Mouse (Mus musculus): ENCODE data around the gene Apoa1.
A peak's percentile ranks its signal among the peaks of the same experiment; 100 is the strongest.

Gene Apoa1

DNA sequence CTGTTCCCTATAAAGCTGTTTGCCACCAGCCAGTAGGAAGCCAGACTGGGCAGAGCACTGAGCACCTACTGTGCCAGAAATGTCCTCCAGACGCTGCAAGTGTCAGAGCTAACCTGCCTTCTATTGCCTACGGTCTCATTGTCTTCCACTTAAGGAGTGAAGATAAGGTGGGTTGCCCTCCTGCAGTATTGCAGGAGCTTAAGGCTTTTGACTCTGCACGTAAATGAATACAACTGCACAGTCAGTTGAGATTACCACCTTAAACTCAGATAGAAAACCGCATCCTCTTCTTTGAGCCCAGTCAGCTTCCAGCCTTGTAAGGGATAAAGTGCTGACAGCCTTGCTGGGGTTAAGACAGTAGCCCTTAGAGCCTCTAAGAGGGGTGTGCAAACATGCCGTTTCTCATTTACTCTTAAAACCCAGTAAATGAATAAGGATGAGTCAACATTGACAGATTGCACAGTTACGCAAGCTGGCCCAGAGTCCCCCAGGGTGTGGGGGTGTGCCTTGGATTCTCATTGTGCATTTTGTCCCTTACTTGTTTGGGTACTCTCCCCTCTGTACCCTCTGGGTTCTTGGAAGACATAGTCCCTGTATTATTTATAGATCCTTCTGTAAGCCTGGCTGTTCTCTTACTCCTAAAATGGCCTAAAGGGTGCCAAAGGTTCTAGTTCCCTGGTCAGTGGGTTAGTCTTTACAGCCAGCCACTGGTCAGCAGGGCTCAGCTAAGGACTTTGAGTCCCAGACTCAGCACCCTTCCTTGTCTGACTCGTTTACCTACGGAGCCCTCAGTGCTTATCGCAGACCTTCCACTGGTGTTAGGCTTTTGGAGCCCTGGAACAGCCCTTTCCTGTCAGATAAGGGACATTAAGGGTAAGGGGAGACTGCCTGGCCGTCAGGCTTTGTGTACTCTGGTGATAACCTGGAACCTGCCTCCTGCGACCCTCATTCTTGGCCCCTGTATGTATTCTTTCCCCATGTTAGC is 12.8 kb upstream of the Apoa1 start:
- no peak for DNase-seq (ENCODE audit: low spot score in 2 of 2)

DNA sequence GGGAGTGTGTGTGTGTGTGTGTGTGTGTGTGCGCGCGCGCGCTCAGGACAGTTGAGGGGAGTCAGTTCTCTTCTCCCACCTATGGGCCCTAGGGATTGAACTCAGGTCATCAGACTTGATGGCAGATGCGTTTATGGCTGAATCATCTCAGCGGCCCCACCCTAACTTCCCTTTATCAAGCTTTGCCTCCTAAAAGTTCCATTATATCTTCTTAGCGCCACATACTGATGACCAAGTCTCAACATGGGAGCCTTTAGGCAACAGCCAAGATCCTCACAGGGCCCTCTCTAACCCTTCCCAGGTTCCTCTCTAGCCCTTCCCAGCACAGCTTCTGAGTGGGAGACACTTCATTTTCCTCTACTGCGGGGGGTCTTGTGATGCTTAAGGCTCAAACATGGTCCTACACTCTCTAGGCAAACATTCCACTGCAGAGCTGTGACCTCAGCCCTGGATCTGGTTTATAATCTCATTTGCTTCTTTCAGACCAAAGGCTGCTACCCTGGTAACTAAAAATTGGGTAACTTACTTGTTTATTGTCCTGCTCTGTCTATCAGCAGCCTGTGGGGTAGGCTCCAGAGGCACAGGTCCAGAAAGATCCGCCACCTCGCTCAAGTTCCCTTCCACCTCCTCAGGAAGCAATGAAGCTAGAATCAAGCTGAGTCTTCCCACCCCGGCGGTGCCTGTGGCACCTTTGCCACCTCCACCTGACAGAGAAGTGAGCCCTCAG is 11.5 kb upstream of the Apoa1 start:
- DNase-seq (ENCODE audit: low spot score in 2 of 2) = no peak

DNA sequence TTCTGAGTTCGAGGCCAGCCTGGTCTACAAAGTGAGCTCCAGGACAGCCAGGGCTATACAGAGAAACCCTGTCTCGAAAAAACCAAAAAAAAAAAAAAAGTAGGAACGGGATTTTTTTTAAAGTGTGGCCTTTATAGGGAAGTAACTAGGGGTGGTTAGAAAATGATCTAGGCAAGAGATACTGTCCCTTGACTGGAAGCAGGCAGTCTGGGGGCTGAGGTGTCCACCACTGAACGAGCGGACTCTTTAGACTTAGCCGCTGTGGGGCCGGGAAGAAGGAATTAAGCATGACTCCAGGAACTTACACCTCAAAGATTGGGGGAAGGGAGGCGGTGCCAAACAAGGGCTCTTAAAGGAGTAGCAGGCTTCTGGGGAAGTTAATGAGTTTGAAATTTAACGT is 10.2 kb upstream of the Apoa1 start:
- no peak for DNase-seq (ENCODE audit: low spot score in 2 of 2)

DNA sequence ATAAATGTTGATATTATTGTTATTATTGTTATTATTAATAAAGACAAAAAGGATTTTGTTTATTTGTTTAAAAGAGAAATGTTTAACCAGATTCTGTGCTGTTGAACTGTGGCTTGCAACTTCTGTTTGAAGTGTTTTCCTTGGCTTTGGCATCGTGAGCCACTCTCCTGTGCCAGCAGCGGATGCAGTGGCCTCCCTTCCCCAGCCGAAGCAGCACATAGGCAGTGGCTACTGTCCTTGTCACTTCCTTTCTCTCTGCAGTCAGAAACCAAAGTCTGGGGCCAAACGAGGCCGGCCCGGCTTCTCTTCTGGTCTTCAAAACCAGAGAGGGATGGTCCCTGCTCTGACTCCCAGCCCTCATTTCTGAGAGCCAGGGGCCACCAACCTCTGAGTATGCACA is 5.3 kb upstream of the Apoa1 start:
- no peak for DNase-seq (ENCODE audit: low spot score in 2 of 2)

DNA sequence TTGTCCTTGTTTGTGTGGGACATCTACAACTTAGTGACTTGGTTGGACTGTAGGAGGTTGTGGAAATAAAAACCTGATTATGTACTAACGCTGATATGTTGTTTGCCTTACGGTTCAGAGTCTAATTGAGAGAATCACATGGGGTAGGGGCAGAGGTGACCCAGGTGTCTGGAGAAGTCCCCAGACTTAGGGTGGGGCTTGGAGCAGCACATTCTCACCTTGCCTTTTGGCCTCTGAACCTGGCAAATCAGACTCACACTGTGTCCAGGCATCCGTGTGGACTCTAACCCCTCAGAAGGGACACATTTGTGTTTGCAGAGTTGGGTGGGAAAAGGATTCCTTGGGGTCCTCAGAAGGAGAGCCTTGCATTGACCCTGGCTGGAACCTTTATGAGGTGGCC is 4.3 kb upstream of the Apoa1 start:
- no peak for DNase-seq (ENCODE audit: low spot score in 2 of 2)

DNA sequence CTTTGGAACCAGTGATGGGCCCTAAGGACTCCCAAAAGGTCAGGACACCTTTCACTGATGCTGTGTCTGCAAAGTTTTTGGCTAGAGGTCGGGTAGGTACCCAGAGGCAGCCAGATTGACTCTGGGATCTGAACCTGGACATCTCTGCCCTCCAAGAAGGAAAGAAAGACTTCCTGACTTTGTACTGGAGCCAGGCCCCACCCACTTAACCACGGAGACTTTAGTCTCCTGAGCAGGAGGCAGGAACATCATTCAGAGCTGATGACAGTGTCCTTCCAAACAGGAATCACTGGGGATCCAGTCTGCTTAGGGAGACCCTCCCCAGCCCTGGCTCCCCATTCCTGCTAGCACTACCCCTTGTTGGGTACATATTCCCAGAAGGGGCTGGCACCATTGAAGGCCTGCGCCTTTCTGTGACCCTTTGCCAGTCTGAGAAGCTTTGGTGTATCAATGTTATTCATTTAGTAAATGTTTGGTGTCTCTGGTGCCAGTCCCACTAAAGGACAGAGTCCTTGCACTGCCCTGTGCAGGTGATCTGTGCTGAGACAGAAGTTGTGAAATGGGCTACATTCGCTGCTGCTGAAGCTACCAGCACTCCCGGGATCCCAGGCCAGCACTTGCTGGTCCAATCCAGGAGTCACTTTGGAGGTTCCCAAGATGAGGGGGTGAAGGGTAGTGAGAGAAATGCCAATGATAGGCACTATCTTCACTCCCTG is 3.3 kb upstream of the Apoa1 start:
- DNase-seq (ENCODE audit: low spot score in 2 of 2) = no peak

DNA sequence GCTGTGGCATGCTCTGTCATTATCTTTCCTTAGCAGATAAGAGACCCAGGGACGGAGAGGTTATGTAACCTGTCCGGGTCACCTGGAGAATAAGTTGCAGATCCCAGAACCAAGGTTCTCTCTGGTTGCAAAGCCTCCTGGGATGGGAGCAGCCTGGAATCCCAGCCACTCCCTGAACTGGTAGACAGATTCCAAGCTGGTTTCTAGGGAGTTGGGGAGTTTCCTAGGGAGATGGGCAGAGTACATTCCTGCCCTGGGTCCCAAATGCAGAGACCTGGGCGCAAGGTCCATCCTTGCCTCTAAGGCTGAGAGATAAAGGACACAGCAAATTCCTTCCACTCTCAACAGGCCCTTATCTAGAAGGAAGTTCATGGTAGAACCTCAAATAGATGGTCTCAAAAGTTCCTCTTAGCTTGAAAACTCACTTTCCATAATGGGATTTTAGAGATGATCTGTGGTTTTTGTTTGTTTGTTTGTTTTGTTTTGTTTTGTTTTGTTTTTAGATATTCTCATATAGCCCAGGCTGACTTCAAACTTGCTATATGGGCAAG is 1.2 kb upstream of the Apoa1 start:
- no peak for DNase-seq (ENCODE audit: low spot score in 2 of 2)

DNA sequence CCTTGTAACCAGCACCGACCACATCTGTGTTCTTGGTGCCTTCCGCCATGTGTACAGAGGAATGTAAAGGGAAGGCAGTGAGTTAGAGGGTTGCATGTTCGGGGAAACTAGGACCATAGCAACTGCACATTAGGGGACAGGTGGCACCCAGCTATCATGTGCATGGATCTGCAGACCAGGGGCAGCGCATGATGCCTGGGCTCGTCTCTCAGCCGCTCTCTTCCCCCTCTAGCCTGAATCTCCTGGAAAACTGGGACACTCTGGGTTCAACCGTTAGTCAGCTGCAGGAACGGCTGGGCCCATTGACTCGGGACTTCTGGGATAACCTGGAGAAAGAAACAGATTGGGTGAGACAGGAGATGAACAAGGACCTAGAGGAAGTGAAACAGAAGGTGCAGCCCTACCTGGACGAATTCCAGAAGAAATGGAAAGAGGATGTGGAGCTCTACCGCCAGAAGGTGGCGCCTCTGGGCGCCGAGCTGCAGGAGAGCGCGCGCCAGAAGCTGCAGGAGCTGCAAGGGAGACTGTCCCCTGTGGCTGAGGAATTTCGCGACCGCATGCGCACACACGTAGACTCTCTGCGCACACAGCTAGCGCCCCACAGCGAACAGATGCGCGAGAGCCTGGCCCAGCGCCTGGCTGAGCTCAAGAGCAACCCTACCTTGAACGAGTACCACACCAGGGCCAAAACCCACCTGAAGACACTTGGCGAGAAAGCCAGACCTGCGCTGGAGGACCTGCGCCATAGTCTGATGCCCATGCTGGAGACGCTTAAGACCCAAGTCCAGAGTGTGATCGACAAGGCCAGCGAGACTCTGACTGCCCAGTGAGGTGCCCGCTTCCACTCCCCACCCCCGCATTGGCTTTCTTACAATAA is 1.4 kb downstream of the Apoa1 start:
- peak; percentile 35 to 59 for DNase-seq (ENCODE audit: low spot score in 2 of 2)

DNA sequence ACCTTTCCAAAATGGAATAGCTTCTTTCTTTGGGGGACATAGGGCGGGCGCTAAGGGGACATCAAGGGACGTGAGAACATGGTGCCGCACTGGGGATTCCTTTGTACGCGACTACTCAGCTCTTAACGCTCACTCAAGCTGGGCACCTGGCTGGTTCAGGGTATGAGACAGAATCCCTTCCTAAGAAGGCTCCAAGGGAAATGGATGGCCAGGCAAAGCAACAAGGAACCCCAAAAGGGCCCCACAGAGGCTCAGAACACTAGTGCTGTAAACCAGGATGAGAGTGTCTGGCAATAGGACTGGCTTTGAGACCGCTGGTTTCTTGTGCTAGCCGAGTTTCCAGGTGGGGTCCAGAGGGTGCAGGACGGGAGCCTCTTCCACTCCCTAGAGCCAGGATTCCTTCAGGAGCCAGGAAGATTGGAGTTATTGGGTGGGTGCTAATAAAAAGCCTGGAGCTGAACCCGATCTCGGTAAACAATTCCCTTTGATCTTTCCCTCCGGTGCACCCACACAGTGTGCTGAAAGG is 2.1 kb downstream of the Apoa1 start:
- no peak for DNase-seq (ENCODE audit: low spot score in 2 of 2)

DNA sequence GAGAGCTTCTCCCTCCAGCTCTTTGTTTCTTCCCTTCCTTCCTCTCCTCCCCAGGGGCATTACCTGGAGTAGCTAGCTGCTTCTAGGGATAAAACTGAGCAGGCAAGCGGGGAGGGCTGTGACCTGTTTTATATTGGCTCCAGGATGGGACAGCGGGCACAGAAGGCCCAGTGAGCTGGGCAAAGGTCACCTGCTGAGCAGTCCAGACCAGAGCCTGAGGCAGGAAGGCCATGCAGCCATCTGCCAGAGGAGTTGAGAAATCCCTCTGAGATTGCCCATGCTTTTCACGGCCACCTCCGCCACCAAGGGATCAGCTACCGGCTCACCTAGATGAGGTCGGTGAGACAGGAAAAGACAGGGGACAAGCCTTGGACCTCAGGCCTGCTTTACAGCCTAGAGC is 6.8 kb downstream of the Apoa1 start:
- no peak for DNase-seq (ENCODE audit: low spot score in 2 of 2)

DNA sequence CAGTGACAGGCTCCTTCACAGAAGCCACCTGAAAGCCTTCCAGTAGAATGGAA is 7.0 kb downstream of the Apoa1 start, which contains the start of gene Apoc3:
Apoc3 (minus strand) TSS at position 41 of the 53 bp plus-strand sequence.
- no peak for DNase-seq (ENCODE audit: low spot score in 2 of 2)

DNA sequence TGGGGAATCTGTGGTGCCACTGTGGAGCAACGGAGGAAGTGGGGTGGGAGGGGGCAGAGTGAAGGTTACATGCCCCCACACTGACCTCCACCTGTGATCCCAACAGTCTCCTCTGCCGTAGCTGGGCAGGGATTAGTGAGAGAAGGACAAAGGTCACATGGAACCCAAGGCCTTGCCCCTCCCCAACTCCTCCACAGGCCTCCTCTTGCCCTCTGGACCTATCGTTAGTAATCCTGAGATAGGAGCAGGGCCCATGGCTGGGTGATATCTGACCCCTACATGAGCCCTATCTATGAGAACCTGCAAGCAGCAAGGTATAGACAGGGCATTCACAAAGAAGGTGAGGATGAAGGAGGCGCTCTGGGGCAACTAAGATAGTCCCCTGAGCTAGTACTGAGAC is 7.3 kb downstream of the Apoa1 start:
- DNase-seq (ENCODE audit: low spot score in 2 of 2) = no peak

DNA sequence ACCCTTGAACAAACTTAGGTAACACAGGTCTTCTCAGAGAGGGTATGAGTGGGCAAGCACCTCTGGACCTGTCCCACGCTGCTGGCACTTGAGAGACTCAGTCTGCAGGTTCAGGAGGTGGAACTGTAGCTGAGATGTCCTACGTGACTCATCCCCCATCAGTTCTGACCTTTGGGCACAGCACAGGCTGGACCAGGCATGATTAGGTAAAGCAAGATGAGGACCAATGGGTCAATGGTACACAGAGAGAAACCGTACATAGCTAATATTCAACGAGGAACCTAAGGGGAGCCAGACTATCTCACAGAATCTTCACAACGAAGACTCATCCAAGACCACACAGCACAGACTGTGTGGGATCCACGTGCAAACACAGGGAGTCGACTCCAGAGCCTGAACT is 10.5 kb downstream of the Apoa1 start:
- no peak for DNase-seq (ENCODE audit: low spot score in 2 of 2)

DNA sequence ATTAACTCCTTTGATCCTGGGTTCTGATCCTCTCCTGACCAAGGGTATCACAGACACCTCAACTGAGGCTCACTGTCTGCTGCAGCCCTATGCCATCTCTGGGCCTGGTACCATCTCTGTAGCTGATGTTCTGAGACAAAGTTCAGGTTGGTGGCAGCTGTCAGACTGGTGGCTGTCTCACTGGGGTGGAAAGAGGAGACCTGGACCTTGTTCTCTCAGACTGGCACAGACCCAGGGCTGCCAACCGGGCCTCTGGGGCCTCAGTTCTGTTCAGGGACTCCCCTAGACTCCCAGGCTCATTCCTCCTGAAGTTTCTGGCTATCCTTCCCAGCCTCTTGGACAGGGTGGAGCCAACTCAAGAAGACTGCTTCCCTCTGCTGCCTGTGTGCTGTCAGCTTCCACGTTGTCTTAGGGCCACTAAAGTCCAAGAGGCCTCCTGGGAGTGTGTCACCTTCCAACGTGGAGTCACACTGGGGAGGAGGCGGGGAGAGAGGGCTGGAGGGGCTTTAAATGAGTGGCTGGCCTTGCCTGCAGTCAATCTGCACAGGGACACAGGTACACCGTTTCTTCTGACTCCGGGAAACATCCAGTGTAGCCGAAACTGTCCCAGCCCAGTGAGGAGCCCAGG is 12.3 kb downstream of the Apoa1 start, which contains the start of gene Apoa4:
Apoa4 (plus strand) TSS at position 171 of the 628 bp plus-strand sequence.
- DNase-seq (ENCODE audit: low spot score in 2 of 2) = no peak

DNA sequence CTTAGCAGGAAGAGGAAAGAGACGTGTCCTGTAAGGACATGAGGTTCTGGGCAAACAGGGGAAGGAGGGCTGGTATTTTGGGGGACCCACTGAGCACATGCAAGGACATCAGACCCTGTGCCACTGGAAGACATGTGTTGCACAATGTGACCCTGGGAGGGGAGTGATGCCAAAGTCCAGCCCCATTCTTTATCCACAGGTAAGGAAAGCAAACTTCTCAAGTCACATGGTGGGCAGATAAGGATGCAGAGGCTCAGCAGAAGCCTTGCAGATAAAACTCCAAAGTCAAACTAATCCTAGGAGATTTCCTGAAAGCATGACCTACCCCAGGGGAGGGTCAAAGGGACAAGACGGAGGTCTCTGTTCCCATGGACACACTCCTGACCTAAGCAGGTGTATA is 13.4 kb downstream of the Apoa1 start:
- no peak for DNase-seq (ENCODE audit: low spot score in 2 of 2)

DNA sequence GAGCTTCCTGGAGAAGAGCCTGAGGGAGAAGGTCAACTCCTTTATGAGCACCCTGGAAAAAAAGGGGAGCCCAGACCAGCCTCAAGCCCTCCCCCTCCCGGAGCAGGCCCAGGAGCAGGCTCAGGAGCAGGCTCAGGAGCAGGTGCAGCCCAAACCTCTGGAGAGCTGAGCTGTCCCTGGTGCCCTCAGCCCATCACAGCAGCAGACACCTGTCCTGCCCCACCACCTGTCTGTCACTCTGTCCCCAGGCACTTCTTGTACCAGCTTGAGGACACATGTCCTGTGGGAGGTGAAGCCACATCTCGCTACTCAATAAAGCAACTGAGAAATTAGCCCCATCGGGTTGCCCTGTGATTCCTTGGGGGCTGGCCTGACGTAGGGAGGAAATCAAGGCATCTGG is 14.7 kb downstream of the Apoa1 start:
- DNase-seq (ENCODE audit: low spot score in 2 of 2) = no peak

DNA sequence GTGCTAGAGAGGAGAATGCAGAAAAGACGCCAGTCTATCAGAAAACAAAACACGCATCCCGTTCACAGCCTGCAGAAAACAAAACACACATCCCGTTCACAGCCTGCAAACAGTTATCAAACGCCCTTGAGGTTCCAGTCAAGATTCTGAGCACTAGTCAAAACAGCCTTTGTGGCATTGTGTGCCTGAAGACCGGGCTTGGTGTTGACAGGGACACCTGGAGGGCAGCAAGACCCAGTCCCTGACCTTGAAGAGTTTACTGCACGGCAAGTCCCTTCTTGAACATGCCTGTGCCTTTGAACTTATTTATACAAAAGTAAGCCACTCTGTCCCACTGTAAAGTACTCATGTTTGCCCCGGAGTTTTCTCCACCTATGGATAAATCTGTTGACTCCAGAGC is 15.2 kb downstream of the Apoa1 start:
- no peak for DNase-seq (ENCODE audit: low spot score in 2 of 2)

DNA sequence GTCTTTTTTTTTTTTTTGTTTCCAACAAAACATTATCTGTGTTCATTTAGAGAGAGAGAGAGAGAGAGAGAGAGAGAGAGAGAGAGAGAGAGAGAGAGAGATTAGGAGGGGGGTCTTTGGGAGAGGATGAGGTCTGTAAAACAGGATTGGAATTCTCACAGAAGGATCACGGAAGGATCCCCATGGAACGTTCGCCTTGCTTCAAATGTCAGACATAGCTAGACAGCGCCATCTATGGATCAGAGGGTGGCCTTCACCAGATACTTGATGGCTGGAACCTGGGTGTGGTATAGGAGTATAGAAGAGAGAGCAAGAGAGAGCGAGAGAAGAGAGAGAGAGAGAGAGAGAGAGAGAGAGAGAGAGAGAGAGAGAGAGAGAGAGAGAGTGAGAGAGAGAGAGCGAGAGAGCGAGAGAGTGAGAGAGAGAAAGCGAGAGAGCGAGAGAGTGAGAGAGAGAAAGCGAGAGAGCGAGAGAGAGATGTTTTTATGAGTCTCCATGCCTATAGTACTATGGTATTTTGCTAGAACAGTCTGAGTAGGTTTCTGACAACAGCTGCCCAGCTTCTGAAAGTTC is 18.5 kb downstream of the Apoa1 start:
- peak in 1 of 2 experiments; percentile 53 for DNase-seq (ENCODE audit: low spot score in 2 of 2)

DNA sequence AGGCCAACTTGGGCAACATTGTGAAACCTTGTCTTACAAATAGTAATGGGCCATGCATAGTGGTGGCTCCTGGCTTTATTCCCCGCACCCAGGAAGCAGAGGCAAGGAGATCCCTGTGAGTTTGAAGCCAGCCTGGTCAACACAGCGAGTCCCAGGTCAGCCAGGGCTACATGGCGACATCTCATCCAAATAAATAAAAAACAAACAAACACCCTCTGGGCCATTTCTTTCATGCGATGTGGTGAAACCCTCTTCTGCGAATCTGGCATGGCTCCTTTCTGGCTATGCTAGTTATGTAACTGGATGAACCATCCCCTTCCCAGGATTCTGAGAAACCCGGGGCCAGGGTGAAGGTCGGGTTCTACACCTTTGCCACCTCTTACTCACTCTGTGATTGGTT is 27.8 kb downstream of the Apoa1 start:
- DNase-seq (ENCODE audit: low spot score in 2 of 2) = no peak

DNA sequence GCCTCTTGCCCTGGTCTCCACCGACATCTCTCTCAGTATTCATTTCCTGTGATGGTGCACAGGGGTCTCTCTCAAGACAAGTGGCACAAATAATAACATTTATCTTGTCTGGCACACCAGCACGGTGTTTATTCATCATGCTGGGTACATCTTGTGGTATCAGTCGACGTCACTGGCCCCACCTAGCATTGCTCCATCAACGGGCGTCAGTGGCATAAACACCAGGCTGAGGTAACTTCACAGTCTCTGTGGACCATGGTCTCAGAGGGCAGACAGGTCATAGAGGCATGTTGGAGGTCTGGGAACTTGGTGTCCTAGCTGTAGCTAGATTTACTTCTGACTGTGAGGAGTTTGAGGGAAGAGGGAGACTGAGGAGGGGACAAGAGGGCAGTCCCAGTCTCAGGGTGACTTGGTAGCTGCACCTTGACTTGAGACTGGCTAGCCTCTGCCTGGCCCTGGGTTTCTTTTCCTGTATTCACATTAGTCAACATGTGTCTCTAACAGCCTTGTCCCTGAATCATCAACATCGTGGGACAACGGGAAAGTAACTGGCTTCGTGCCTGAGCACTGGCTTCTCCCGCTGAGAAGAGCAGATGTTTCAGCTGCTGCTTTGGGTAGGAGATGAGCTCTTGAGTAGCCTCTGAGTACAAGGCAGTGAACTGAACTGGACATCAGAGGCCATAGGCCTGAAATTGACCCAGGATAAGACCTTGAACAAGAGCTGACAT is 28.4 kb downstream of the Apoa1 start:
- DNase-seq (ENCODE audit: low spot score in 2 of 2) = no peak
